ENCODE assay signal across 8 mouse cellular contexts in genomic region chr19:25622291-25623251, GRCm38 (mm10). TPM values are rescaled to one million over a fixed set of nuclear protein-coding genes. Genes with fewer than 3 reads are reported as not detected.
DNase-seq lines count a peak whose midpoint lies in the region; ATAC-seq lines count a peak whose summit lies in the region.

No protein-coding gene starts in this region.

- DNase-seq in ES-CJ7 (ENCODE audit: low read depth, low spot score) = peak; percentile 60
- peak; percentile 20 for DNase-seq in cerebellum, adult 9-11 months
- DNase-seq in left cerebral cortex, adult 11 months (ENCODE audit: low spot score) = peak; percentile 15
- DNase-seq in lung, postnatal 25 days (ENCODE audit: low spot score) = peak; percentile 39
- peak; percentile 94 for DNase-seq in retina, embryonic 14.5 days (ENCODE audit: low spot score)
- DNase-seq in thymus, postnatal 36 days = peak; percentile 33 to 41

- H3K4me3 ChIP-seq in hindbrain, embryonic 13.5 days = peak overlapping the region; percentile 27

- no peak overlapping the region for H3K27ac ChIP-seq in hindbrain, embryonic 13.5 days

- no peaks in the 10 kb centered on the region; the same call in 1 of the 2 replicates for H3K9me3 ChIP-seq in hindbrain, embryonic 13.5 days

- 0 out of 2 replicates have a peak, but pooled peaks cover 7% of the 10 kb centered on the region for H3K4me1 ChIP-seq in hindbrain, embryonic 13.5 days (replicated peaks)

- peak overlapping the region; percentile 51 for H3K4me2 ChIP-seq in hindbrain, embryonic 13.5 days

- H3K9ac ChIP-seq in hindbrain, embryonic 13.5 days = peak overlapping the region; percentile 39; the same call in 1 of the 2 replicates

- WGBS in hindbrain, embryonic 13.5 days = 30% methylated on average over 54 of the region's 54 CpGs

- no peaks in the 10 kb centered on the region for H3K36me3 ChIP-seq in hindbrain, embryonic 13.5 days

- peak; percentile 87 for ATAC-seq in frontal cortex, adult (ENCODE audit: low TSS enrichment)
- ATAC-seq in hindbrain, embryonic 13.5 days (ENCODE audit: low FRiP score) = peak; percentile 74

- H3K27me3 ChIP-seq in hindbrain, embryonic 13.5 days = peaks cover 93% of the 10 kb centered on the region

RNA-seq across cellular contexts. Expression of gene Dmrt3, which starts 12.5 kb away (rescaled TPM):
- 0.32 and 0.54 TPM in 2 replicates for polyA plus RNA-seq in hindbrain, embryonic 13.5 days (2015; fragmentation: Nextera tagmentation; extraction: Ambion mirVana)

RNA-seq across cellular contexts. Expression of gene Dmrt2, which starts 49.6 kb away (rescaled TPM):
- 0.09 and 0.13 TPM in 2 replicates for polyA plus RNA-seq in hindbrain, embryonic 13.5 days (2015; fragmentation: Nextera tagmentation; extraction: Ambion mirVana)

Comparison
In these comparisons a context has a peak if more than half of its experiments do, and no peak if none do; other contexts are left out.
1. DNase-seq: peak in every context shown above with its lines; median percentile 94 in retina, embryonic 14.5 days; 60 in ES-CJ7; 39 in lung, postnatal 25 days; 37 in thymus, postnatal 36 days; 20 in cerebellum, adult 9-11 months; 15 in left cerebral cortex, adult 11 months.